Mouse (Mus musculus): ENCODE measurements at regions not wholly inside any gene's neighbourhood (a gene's known extent, or its start where the extent isn't known, plus 50 kb on each side); places are given as distances from the start of the nearest gene placed in this dataset.

DNA sequence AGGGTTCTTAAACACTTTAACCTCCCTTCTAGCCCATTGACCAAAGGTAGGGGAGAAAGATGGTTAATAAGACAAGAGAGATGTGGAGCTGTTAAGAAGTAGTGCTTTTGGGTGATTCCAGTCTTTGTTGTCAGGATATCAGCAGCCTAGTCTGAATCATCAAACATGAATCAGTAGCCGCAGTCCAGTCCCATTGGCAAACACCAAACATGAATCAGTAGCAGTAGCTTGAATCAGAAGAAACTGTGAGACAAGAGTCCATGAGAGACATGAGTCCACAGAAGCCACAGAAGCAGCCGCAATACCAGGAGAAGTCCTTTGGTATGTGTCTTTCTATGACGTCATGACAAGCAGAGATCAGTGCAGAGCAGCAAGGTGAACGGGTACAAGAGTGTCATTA is 110.5 kb upstream of the Frmd4a start:
- TF ChIP-seq CTCF (IDR thresholded peaks at IDR 0.05) (no peak), POLR2A (IDR thresholded peaks at IDR 0.05; ENCODE audit: insufficient read depth, low read depth, low read length) (no peak)
